Mouse (Mus musculus) erythroblast, embryonic 14.5 days (primary cell): ENCODE results near the gene Caskin2. TPM values are rescaled to one million over a fixed set of nuclear protein-coding genes. Genes with fewer than 3 reads are reported as not detected.
A peak's percentile ranks its signal among the peaks of the same experiment; 100 is the strongest.
"Not testable (repeated sequence)": the region's sequence is repeated elsewhere in the genome, so short reads cannot be mapped to it uniquely, and the experiment has no call there.

ENCODE experiments used
- H3K27me3 ChIP-seq: 2 replicates; pipeline ENCODE4 v1.6.1; 2012; ENCODE audit warnings: inconsistent platforms; ENCODE audit not compliant: control insufficient read depth
- H3K36me3 ChIP-seq: 2 replicates; pipeline ENCODE4 v1.6.1; 2012; ENCODE audit warnings: mild to moderate bottlenecking, inconsistent platforms; ENCODE audit not compliant: control insufficient read depth
- H3K4me1 ChIP-seq: 2 replicates; pipeline ENCODE4 v1.6.1; 2012; ENCODE audit warnings: inconsistent platforms; ENCODE audit not compliant: control insufficient read depth
- H3K4me3 ChIP-seq: replicated peaks from 2 replicates; pipeline ENCODE3; 2012; ENCODE audit warnings: moderate library complexity, mild to moderate bottlenecking, inconsistent platforms
- H3K9me3 ChIP-seq: 2 replicates; pipeline ENCODE4 v1.6.1; 2012; ENCODE audit warnings: low read length, inconsistent platforms, mixed read lengths; ENCODE audit not compliant: control insufficient read depth
- GATA1 ChIP-seq: IDR thresholded peaks from 2 replicates; pipeline ENCODE4 v1.6.1; 2012; ENCODE audit warnings: low read length, inconsistent platforms, mixed read lengths
- TAL1 ChIP-seq: IDR thresholded peaks from 3 replicates; pipeline ENCODE4 v1.6.1; 2012; ENCODE audit warnings: low read length, inconsistent platforms, mixed read lengths
- polyA plus RNA-seq: library from polyadenylated mRNA; stranded (reverse); fragments of >175 nt; gene quantifications from 2 replicates; pipeline ENCODE4 v1.2.3, GENCODE M21; 2012

The Caskin2 gene
- polyA plus RNA-seq = 10.9 and 12.1 TPM in 2 replicates

DNA sequence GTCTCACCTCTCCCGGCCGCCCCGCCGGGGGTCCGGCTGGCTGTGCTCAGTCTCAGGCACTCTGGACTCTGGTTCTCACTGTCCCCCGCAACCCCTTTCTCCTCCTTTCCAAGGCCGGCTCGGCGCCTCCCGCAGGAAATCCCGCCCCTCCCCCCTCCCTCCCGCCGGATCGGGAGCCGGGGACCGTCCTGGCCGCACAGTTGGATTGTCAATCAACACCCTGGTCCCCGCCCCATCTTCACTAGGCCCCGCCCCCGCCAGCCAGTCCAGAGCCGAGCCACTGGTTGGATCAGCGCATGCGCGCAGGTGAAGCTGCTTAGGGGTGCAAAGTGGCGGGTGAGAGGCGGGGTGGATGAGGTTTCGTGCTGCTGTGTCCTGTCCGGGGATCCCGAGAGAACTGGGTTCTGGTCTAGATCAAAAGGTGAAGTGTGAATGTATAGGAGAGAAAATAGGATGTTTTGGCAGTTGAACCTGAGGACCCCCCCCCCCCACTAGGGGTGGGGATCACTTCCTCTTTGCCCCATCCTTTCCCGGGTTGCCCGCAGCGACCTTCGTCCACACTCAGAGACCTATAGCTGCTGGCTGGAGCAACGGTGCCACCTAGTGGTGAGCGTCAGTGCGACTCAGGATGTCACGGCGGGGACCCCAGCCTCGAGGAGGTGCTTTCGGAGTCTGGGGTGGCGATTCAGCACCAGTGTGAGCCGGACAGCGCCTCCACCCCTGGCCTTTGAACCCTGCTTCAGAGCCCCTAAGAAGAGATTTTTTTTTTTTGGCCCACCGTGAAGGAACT lies at the start of gene Caskin2:
Gene Caskin2 (minus strand): TSS at position 133 of the 790 bp plus-strand sequence.
- Histone ChIP-seq H3K9me3 (no peaks in the 10 kb centered on the region), H3K36me3 (peaks cover 69% of the 10 kb centered on the region), H3K4me3 (peak within 1 kb of the TSS; percentile 94), H3K27me3 (peaks cover 3% of the 10 kb centered on the region), H3K4me1 (peaks cover 71% of the 10 kb centered on the region)
- TF ChIP-seq TAL1 (no peak; the same call in 2 of the 3 replicates), GATA1 (no peak)

GRCm38 (mm10) chr11:115859143-115859945 lies 45.9 kb upstream of the Caskin2 start:
- Histone ChIP-seq H3K27me3 (peaks cover 68% of the 10 kb centered on the region), H3K4me1 (peaks cover 14% of the 10 kb centered on the region), H3K4me3 (peak overlapping the region; percentile 3), H3K36me3 (peaks cover 9% of the 10 kb centered on the region), H3K9me3 (peaks cover 12% of the 10 kb centered on the region; the same call in 1 of the 2 replicates)
- TF ChIP-seq TAL1 (no peak), GATA1 (no peak)

DNA sequence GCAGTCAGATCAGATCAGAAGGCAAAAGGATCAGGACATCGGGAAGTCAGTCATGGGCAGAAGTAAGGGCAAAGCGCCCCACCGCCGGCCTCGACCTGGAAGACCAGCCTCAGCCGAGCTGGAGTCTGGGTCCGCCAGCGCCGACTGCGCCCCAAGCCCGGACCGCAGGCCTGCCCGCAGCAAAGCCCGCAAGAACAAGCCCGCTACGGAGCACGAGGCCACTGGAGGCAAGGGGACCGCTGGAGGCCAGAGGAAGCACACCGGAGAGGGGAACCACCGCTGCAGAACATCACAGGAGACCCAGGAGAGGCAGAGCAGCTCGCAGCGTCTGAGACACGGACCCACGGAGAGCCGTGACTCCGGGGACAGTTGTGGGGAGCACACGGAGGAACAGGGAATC lies 44.9 kb upstream of the Caskin2 start, which contains the start of gene Myo15b:
Gene Myo15b (plus strand): TSS at position 53 of the 400 bp plus-strand sequence.
- H3K9me3 ChIP-seq = peaks cover 12% of the 10 kb centered on the region; the same call in 1 of the 2 replicates
- peak within 1 kb of the TSS; percentile 3 for H3K4me3 ChIP-seq
- H3K36me3 ChIP-seq = peaks cover 18% of the 10 kb centered on the region
- TF ChIP-seq GATA1 (no peak), TAL1 (no peak)
- peaks cover 68% of the 10 kb centered on the region for H3K27me3 ChIP-seq
- peaks cover 14% of the 10 kb centered on the region for H3K4me1 ChIP-seq

DNA sequence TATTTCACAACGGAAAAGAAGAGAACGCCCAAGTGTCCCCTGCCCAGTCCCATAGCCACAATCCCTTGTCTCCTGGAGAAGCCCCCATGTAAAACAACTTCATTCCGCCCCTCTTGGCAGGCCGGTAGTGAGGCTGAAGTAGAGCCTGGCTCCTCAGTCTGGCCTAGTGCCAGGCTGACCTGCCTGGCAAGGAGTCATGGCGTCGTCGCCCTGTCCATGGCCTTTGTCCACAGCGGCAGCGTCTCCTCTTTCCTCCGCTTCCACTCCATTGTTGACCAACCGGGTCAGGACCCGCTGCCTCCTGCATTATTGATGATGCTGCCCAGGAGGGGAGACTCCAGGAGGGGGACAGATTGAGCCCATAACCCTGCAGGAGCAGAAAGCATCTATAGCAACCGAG lies 44.5 kb upstream of the Caskin2 start:
- peaks cover 12% of the 10 kb centered on the region; the same call in 1 of the 2 replicates for H3K9me3 ChIP-seq
- peaks cover 23% of the 10 kb centered on the region for H3K36me3 ChIP-seq
- H3K27me3 ChIP-seq = peaks cover 63% of the 10 kb centered on the region
- H3K4me3 ChIP-seq = no peak overlapping the region
- TF ChIP-seq TAL1 (no peak), GATA1 (no peak)
- H3K4me1 ChIP-seq = peaks cover 14% of the 10 kb centered on the region

- Histone ChIP-seq H3K4me1 (peaks cover 14% of the 10 kb centered on the region), H3K9me3 (peaks cover 12% of the 10 kb centered on the region; the same call in 1 of the 2 replicates), H3K27me3 (peaks cover 56% of the 10 kb centered on the region), H3K36me3 (peaks cover 28% of the 10 kb centered on the region)
- H3K4me3 ChIP-seq = not testable (repeated sequence)
Observed at GRCm38 (mm10) chr11:115857146-115857545, 43.7 kb upstream of the Caskin2 start.

GRCm38 (mm10) chr11:115854674-115855073 lies 41.2 kb upstream of the Caskin2 start:
- peaks cover 50% of the 10 kb centered on the region for H3K36me3 ChIP-seq
- TF ChIP-seq GATA1 = no peak
- TF ChIP-seq TAL1 = no peak
- peaks cover 31% of the 10 kb centered on the region for H3K27me3 ChIP-seq
- H3K4me1 ChIP-seq = peaks cover 10% of the 10 kb centered on the region
- H3K9me3 ChIP-seq = peaks cover 20% of the 10 kb centered on the region
- H3K4me3 ChIP-seq = no peak overlapping the region

DNA sequence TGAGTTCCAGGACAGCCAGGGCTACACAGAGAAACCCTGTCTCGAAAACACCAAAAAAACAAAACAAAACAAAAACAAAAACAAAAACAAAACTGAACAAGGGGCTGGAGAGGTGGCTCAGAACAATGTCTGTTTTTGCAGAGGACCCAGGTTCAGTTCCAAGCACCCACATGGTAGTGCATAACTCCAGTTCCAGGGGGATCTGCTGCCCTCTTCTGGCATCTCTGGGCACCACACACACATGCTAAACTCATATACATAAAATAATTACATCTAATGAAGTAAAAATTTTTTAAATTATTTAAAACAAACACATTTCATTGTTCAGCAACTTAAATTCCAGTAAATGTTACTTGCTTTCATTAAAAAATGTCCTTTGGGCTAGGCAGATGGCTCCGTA lies 32.4 kb upstream of the Caskin2 start:
- Histone ChIP-seq H3K27me3 (no peaks in the 10 kb centered on the region), H3K4me3 (no peak overlapping the region), H3K9me3 (peaks cover 8% of the 10 kb centered on the region; the same call in 1 of the 2 replicates), H3K4me1 (peaks cover 40% of the 10 kb centered on the region), H3K36me3 (peaks cover 63% of the 10 kb centered on the region)
- no peak for TF ChIP-seq GATA1
- no peak for TF ChIP-seq TAL1

DNA sequence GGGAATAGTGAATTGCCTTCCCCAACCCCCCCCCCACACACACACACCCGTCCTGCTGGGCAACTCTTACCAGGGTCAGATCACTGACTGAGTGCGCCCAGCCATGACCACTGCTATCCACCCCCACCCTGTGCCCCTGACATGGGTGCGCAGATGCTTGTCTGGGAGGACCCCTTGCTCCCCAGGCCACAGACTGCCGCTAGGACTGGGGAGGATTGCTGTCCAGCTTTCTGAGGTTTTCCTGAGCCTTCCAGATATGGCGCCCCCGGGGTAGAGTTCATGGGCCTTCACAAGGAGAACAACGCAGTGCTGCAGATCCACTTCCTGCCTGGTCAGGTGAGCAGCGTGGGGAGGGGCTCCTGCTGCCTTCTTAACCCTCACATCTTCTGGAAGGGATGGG lies 30.8 kb upstream of the Caskin2 start:
- Histone ChIP-seq H3K9me3 (peaks cover 2% of the 10 kb centered on the region; the same call in 1 of the 2 replicates), H3K27me3 (no peaks in the 10 kb centered on the region), H3K4me3 (no peak overlapping the region), H3K4me1 (peaks cover 51% of the 10 kb centered on the region), H3K36me3 (peaks cover 52% of the 10 kb centered on the region)
- no peak for TF ChIP-seq GATA1
- TF ChIP-seq TAL1 = no peak

GRCm38 (mm10) chr11:115843891-115844239 lies 30.4 kb upstream of the Caskin2 start:
- Histone ChIP-seq H3K27me3 (no peaks in the 10 kb centered on the region), H3K9me3 (peaks cover 2% of the 10 kb centered on the region; the same call in 1 of the 2 replicates), H3K4me1 (peaks cover 55% of the 10 kb centered on the region), H3K4me3 (no peak overlapping the region), H3K36me3 (peaks cover 49% of the 10 kb centered on the region)
- TF ChIP-seq GATA1 = no peak
- TF ChIP-seq TAL1 = no peak
